Mouse (Mus musculus): ENCODE data around the gene Gm11042.

DNA sequence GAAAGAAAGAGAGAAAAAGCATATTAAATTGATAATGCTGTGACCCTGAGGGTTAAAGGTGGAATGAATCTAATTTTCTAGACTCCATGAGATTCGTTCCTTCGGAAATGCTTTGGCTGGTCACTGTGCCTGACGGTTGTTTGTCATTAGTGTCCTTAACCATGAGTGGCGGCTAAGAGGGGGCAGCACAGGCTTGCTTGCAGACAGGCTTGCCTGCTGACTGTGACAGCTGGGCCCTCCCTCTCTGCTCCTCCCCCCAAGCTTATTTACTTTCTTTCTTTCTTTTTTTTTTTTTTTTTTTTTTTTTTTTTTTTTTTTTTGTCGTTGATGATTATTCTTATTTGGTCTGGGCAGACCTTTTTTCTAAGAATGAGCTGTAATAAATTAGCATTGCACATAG is 19.8 kb downstream of the Gm11042 start:
- TF ChIP-seq CTCF (IDR thresholded peaks at IDR 0.05; ENCODE audit: low read depth) (no peak), EP300 (optimal IDR thresholded peaks at IDR 0.05) (no peak)
